27 mouse cellular contexts compared by ENCODE assay signal in genomic region chr4:106545817-106546373, GRCm38 (mm10). TPM values are rescaled to one million over a fixed set of nuclear protein-coding genes. Genes with fewer than 3 reads are reported as not detected.
A peak's percentile ranks its signal among the peaks of the same experiment; 100 is the strongest.
DNase-seq lines count a peak whose midpoint lies in the region; ATAC-seq and TF ChIP-seq lines count a peak whose summit lies in the region.
"Had no signal": no experiment of that assay in that cellular context is flagged by ENCODE, and none has a peak within 500 bp of the region (broad histone marks: within the 10 kb centered on the region; RNA-seq: fewer than 3 reads in every experiment).

No protein-coding gene starts in this region.

- no peak overlapping the region for H3K27ac ChIP-seq in heart, embryonic 14.5 days (replicated peaks in 1 of 2; ENCODE audit: control insufficient read depth in 1 of 2, insufficient read depth in 1 of 2, low read depth in 2 of 2, low read length in 2 of 2)
- H3K27ac ChIP-seq in heart, adult 2 months, result no peak overlapping the region
- H3K27ac ChIP-seq in liver, adult 2 months (replicated peaks; ENCODE audit: insufficient read depth, low read depth, low read length), result no peak overlapping the region
- no peak overlapping the region for H3K27ac ChIP-seq in liver, postnatal 0 days (ENCODE audit: low read depth)
- peak overlapping the region; percentile 68 for H3K27ac ChIP-seq in small intestine, adult 2 months (ENCODE audit: insufficient read depth, low read depth, low read length)
- H3K27ac ChIP-seq: hindbrain, embryonic 15.5 days; liver, embryonic 13.5 days; neural tube, embryonic 13.5 days had no signal

- WGBS in heart, embryonic 14.5 days, result 17% methylated on average over 8 of the region's 8 CpGs
- WGBS in heart, adult 2 months, result 34% methylated on average over 8 of the region's 8 CpGs
- 57% methylated on average over 8 of the region's 8 CpGs for WGBS in liver, adult 2 months
- 53% methylated on average over 8 of the region's 8 CpGs for WGBS in liver, postnatal 0 days (ENCODE audit: insufficient replicate concordance)
- 40% methylated on average over 8 of the region's 8 CpGs for WGBS in small intestine, adult 2 months

- H3K4me2 ChIP-seq in heart, embryonic 14.5 days (ENCODE audit: low read length), result peak overlapping the region; percentile 9; the same call in 1 of the 2 replicates
- H3K4me2 ChIP-seq in liver, postnatal 0 days (ENCODE audit: low read depth, low read length), result no peak overlapping the region
- H3K4me2 ChIP-seq: hindbrain, embryonic 15.5 days; liver, embryonic 13.5 days; neural tube, embryonic 13.5 days had no signal

- peaks cover 4 to 15% of the 10 kb centered on the region in 2 experiments for H3K4me1 ChIP-seq in heart, embryonic 14.5 days (ENCODE audit: control insufficient read depth in 2 of 2, insufficient read depth in 2 of 2, low read length in 2 of 2)
- H3K4me1 ChIP-seq in heart, adult 2 months (ENCODE audit: control insufficient read depth, insufficient read depth, low read length), result no peaks in the 10 kb centered on the region
- peaks cover 16% of the 10 kb centered on the region; the same call in 1 of the 2 replicates for H3K4me1 ChIP-seq in liver, adult 2 months (ENCODE audit: control insufficient read depth, insufficient read depth, low read length)
- H3K4me1 ChIP-seq in liver, postnatal 0 days (ENCODE audit: insufficient read depth), result peaks cover 6% of the 10 kb centered on the region
- peaks cover 34% of the 10 kb centered on the region for H3K4me1 ChIP-seq in small intestine, adult 2 months (ENCODE audit: control insufficient read depth, insufficient read depth, insufficient read length, low read length)
- H3K4me1 ChIP-seq: hindbrain, embryonic 15.5 days; neural tube, embryonic 13.5 days had no signal

- H3K79me2 ChIP-seq in heart, adult 2 months (replicated peaks; ENCODE audit: control insufficient read depth, insufficient read depth, low read length), result no peaks in the 10 kb centered on the region
- no peaks in the 10 kb centered on the region for H3K79me2 ChIP-seq in liver, adult 2 months (ENCODE audit: control insufficient read depth, insufficient read depth, low read length)

- intact Hi-C loops in heart, adult 2 months (cut with DNase I), result no loop called here

- TF ChIP-seq EP300 in heart, adult 2 months (IDR thresholded peaks at IDR 0.05; ENCODE audit: insufficient read depth, low read depth, low read length), result no peak
- no peak for TF ChIP-seq EP300 in liver, postnatal 0 days (IDR thresholded peaks at IDR 0.05; ENCODE audit: low read depth)

- H3K36me3 ChIP-seq in heart, embryonic 14.5 days (ENCODE audit: control insufficient read depth, insufficient read depth, low read length), result no peaks in the 10 kb centered on the region
- no peaks in the 10 kb centered on the region for H3K36me3 ChIP-seq in heart, adult 2 months (ENCODE audit: control insufficient read depth, insufficient read depth, low read length)
- no peaks in the 10 kb centered on the region for H3K36me3 ChIP-seq in liver, adult 2 months (ENCODE audit: control insufficient read depth, insufficient read depth, low read length)
- no peaks in the 10 kb centered on the region for H3K36me3 ChIP-seq in liver, postnatal 0 days (replicated peaks; ENCODE audit: insufficient read depth, low read length)
- no peaks in the 10 kb centered on the region for H3K36me3 ChIP-seq in small intestine, adult 2 months (ENCODE audit: control insufficient read depth, insufficient read depth, low read length)
- H3K36me3 ChIP-seq: hindbrain, embryonic 15.5 days; liver, embryonic 13.5 days; neural tube, embryonic 13.5 days had no signal

- TF ChIP-seq POLR2A in heart, adult 2 months (IDR thresholded peaks at IDR 0.05; ENCODE audit: insufficient read depth, low read depth, low read length), result no peak
- TF ChIP-seq POLR2A in liver, adult 2 months (IDR thresholded peaks at IDR 0.05; ENCODE audit: extremely low read depth, insufficient read depth, low read length), result no peak
- no peak for TF ChIP-seq POLR2A in small intestine, adult 2 months (IDR thresholded peaks at IDR 0.05; ENCODE audit: low read depth, low read length)

- no peak for TF ChIP-seq CTCF in heart, adult 2 months (IDR thresholded peaks at IDR 0.05)
- no peak for TF ChIP-seq CTCF in liver, adult 2 months (IDR thresholded peaks at IDR 0.05; ENCODE audit: low read depth, low read length)
- TF ChIP-seq CTCF in liver, postnatal 0 days (IDR thresholded peaks at IDR 0.05; ENCODE audit: low read depth), result no peak
- no peak for TF ChIP-seq CTCF in small intestine, adult 2 months (IDR thresholded peaks at IDR 0.05; ENCODE audit: extremely low read depth, insufficient read length, insufficient replicate concordance, low read depth, low read length)

- H3K4me3 ChIP-seq in heart, embryonic 14.5 days (ENCODE audit: control insufficient read depth in 1 of 2, insufficient read depth in 1 of 2, low read depth in 1 of 2, low read length in 2 of 2), result no peak overlapping the region
- no peak overlapping the region for H3K4me3 ChIP-seq in heart, adult 2 months
- no peak overlapping the region for H3K4me3 ChIP-seq in liver, adult 2 months (ENCODE audit: insufficient read depth, low read depth, low read length)
- no peak overlapping the region for H3K4me3 ChIP-seq in liver, postnatal 0 days (ENCODE audit: low read depth, low read length)
- no peak overlapping the region for H3K4me3 ChIP-seq in small intestine, adult 2 months (ENCODE audit: low read depth, low read length)
- H3K4me3 ChIP-seq: hindbrain, embryonic 15.5 days; liver, embryonic 13.5 days; megakaryocyte, embryonic 14.5 days; neural tube, embryonic 13.5 days had no signal

- DNase-seq in heart, adult 2 months, result no peak
- peak; percentile 29 for DNase-seq in liver, adult 2 months (ENCODE audit: extremely low read depth, low read depth, low spot score)
- no peak for DNase-seq in liver, postnatal 0 days
- peak; percentile 60 for DNase-seq in embryo, embryonic 11 days
- DNase-seq in T-cell, adult 2 months (ENCODE audit: low spot score), result no peak
- DNase-seq: adrenal gland, postnatal 36 days; cerebellum, adult 2 months; gastrocnemius, postnatal 14 days; kidney, adult 8-10 months; kidney, postnatal 36 days; layer of hippocampus, adult 9-11 months; liver, embryonic 13.5 days; right cerebral cortex, postnatal 14 days; thymus, postnatal 4 days had no signal

- H3K9ac ChIP-seq in heart, embryonic 14.5 days (ENCODE audit: low read length), result no peak overlapping the region
- no peak overlapping the region for H3K9ac ChIP-seq in heart, adult 2 months (ENCODE audit: low read depth, low read length)
- no peak overlapping the region for H3K9ac ChIP-seq in liver, adult 2 months (ENCODE audit: low read depth, low read length)
- no peak overlapping the region; the same call in 1 of the 2 replicates for H3K9ac ChIP-seq in liver, postnatal 0 days (replicated peaks)
- H3K9ac ChIP-seq: hindbrain, embryonic 15.5 days; liver, embryonic 13.5 days; neural tube, embryonic 13.5 days had no signal

- H3K9me3 ChIP-seq in heart, embryonic 14.5 days (ENCODE audit: control insufficient read depth, low read length), result no peaks in the 10 kb centered on the region
- H3K9me3 ChIP-seq in liver, postnatal 0 days (ENCODE audit: low read length), result no peaks in the 10 kb centered on the region
- H3K9me3 ChIP-seq: hindbrain, embryonic 15.5 days; liver, embryonic 13.5 days; neural tube, embryonic 13.5 days had no signal

- 0 out of 2 replicates have a peak, but pooled peaks have one; percentile 21 for ATAC-seq in heart, embryonic 14.5 days (ENCODE audit: insufficient number of reproducible peaks, insufficient read depth, low FRiP score, low read depth)
- no peak for ATAC-seq in liver, postnatal 0 days
- ATAC-seq: lung, postnatal 0 days; Patski had no signal

- H3K27me3 ChIP-seq in heart, embryonic 14.5 days (ENCODE audit: control insufficient read depth, insufficient read depth, low read length), result no peaks in the 10 kb centered on the region
- H3K27me3 ChIP-seq in heart, adult 2 months (ENCODE audit: control insufficient read depth, insufficient read depth, low read length), result no peaks in the 10 kb centered on the region
- H3K27me3 ChIP-seq in liver, adult 2 months (ENCODE audit: control insufficient read depth, insufficient read depth, low read length), result no peaks in the 10 kb centered on the region
- H3K27me3 ChIP-seq in liver, postnatal 0 days (ENCODE audit: insufficient read depth, low read length), result no peaks in the 10 kb centered on the region
- H3K27me3 ChIP-seq in small intestine, adult 2 months (ENCODE audit: control insufficient read depth, insufficient read depth, low read length), result no peaks in the 10 kb centered on the region
- H3K27me3 ChIP-seq: hindbrain, embryonic 15.5 days; liver, embryonic 13.5 days; neural tube, embryonic 13.5 days; Patski had no signal

RNA-seq across cellular contexts. Expression of gene Dhcr24, which starts 14.9 kb away (rescaled TPM):
- polyA plus RNA-seq in heart, embryonic 14.5 days (2014; fragmentation: Nextera tagmentation; extraction: Ambion mirVana), result 10.4 and 12.0 TPM in 2 replicates
- total RNA-seq in heart, adult 2 months (2021), result 1 to 10 TPM; 1.4 to 4.0 TPM
- polyA plus RNA-seq in heart, adult 2 months (2012; rRNA removed), result 5.2 and 5.4 TPM in 2 replicates
- 253 and 456 TPM in 2 replicates for total RNA-seq in liver, adult 2 months (2014; rRNA removed)
- 676 and 851 TPM in 2 replicates for polyA plus RNA-seq in liver, adult 2 months (2012; rRNA removed)
- polyA plus RNA-seq in liver, postnatal 0 days (2015; fragmentation: Nextera tagmentation; extraction: Ambion mirVana), result 13.6 and 17.1 TPM in 2 replicates
- polyA plus RNA-seq in small intestine, adult 2 months (2012; rRNA removed), result 61.3 and 205 TPM in 2 replicates

RNA-seq across cellular contexts. Expression of gene Bsnd, which starts 53.8 kb away (rescaled TPM):
- polyA plus RNA-seq in heart, embryonic 14.5 days (2014; fragmentation: Nextera tagmentation; extraction: Ambion mirVana), result not detected in 2 replicates
- total RNA-seq in heart, adult 2 months (2021), result not detected
- polyA plus RNA-seq in heart, adult 2 months (2012; rRNA removed), result not detected in 2 replicates
- total RNA-seq in liver, adult 2 months (2014; rRNA removed), result not detected in 2 replicates
- polyA plus RNA-seq in liver, adult 2 months (2012; rRNA removed), result not detected in 2 replicates
- polyA plus RNA-seq in liver, postnatal 0 days (2015; fragmentation: Nextera tagmentation; extraction: Ambion mirVana), result not detected in 2 replicates
- polyA plus RNA-seq in small intestine, adult 2 months (2012; rRNA removed), result not detected in 2 replicates
- total RNA-seq: adrenal gland, postnatal 36 days; left cerebral cortex, adult 8-10 months; monocyte, adult 5-6 weeks had no signal
- polyA plus RNA-seq: C2C12; cortical plate, adult 2 months; forebrain, embryonic 11.5 days; limb, embryonic 11.5 days; liver, embryonic 13.5 days; lung, postnatal 0 days; neural tube, embryonic 13.5 days had no signal

Comparison
In these comparisons a context has a peak if more than half of its experiments do, and no peak if none do; other contexts are left out.
1. DNase-seq: peak in liver, adult 2 months (single experiment) and embryo, embryonic 11 days (single experiment); none in heart, adult 2 months (0 of 2), liver, postnatal 0 days (single experiment) and T-cell, adult 2 months (single experiment).